Mouse (Mus musculus): ENCODE results near the gene Fam117a.

GRCm38 (mm10) chr11:95380711-95381110, 43.9 kb downstream of the Fam117a start:
- TF ChIP-seq CTCF (IDR thresholded peaks at IDR 0.05; ENCODE audit: low read depth), result no peak
- TF ChIP-seq EP300 (optimal IDR thresholded peaks at IDR 0.05), result no peak
